Mouse (Mus musculus) C2C12 (cell line): Measurements from ENCODE around the gene Myocos.

Experiments used
- CTCF ChIP-seq: IDR thresholded peaks from one replicate; pipeline ENCODE4 v1.5.1; 2011; ENCODE audit not compliant: control insufficient read depth, insufficient read depth, insufficient read length
- MAX ChIP-seq: IDR thresholded peaks from one replicate; pipeline ENCODE4 v1.6.1; 2011; ENCODE audit warnings: mild to moderate bottlenecking, control low read depth
- MYOD1 ChIP-seq: IDR thresholded peaks from one replicate; pipeline ENCODE4 v1.6.1; 2011; ENCODE audit warnings: low read depth; ENCODE audit not compliant: control insufficient read depth, insufficient read length
- USF1 ChIP-seq: IDR thresholded peaks from one replicate; pipeline ENCODE4 v1.6.1; 2011; ENCODE audit warnings: low read depth, mild to moderate bottlenecking, control low read depth, moderate library complexity

DNA sequence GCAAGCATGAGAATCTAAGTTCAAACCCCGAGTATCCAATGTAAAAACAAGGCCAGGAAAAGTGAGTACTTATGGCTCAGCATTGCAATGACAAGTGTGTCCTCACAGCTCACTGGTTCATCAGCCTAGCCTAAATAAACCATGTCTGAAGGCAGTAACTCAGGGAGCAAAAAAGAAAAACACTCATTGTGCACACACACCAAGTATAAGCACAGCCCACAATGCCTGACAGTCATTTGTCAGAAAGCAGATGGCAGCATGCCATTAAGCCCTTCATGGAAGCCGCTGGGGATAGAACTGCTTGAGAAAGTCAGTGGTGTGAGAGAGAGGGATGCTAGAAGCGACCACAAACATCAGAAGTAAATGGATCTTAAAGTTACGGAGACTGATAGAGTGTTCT is 56.7 kb downstream of the Myocos start:
- TF ChIP-seq CTCF: no peak
- no peak for TF ChIP-seq USF1
- no peak for TF ChIP-seq MYOD1
- no peak for TF ChIP-seq MAX
